ENCODE assay signal across 8 mouse cellular contexts in the genomic region with DNA sequence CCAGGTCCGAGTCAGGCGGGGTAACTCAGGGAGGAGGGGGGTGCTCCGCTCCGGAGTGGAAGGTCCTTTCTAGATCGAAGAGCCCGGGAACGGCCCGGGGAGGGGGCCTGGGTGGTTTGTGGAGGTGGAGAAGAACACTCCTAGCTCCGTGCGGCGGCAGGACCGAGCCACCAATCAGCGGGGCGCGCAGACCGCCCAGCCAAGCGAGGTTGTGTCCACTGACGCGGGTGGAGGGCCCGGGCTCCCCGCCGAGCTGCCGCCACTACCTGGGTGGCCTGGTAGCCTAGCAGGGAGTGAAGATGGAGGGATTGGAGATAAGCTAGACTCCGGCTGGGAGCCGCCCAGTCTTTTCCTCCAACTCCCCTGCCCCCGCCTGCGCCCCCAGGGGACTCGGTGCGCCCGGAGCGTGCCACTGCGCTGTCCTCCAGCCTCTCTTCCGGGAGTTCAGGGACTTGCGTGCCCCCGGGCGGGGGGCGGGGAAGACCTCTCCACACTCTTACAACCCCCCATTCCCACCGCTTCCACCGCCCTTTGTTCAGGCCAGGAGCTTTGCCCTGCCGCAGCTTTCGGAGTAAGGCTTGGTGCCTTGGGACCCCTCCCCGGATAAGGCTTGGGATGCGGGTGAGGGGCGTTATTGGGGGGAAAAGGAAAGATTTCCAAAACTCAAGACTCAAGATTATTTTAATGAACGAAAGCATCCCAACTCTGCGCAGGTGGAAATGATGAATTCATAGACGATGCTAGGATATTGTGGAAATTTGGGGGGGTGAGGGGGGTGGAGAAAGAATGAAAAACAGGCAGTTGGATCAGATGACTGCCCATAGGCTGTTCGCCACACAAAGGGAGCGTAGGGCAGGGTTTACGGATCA. TPM values are rescaled to one million over a fixed set of nuclear protein-coding genes. Genes with fewer than 3 reads are reported as not detected.
DNase-seq lines count a peak whose midpoint lies in the region; ATAC-seq lines count a peak whose summit lies in the region.

No protein-coding gene starts in this region.

- H3K4me3 ChIP-seq in hindbrain, embryonic 14.5 days (replicated peaks; ENCODE audit: low read length) = peak overlapping the region; percentile 62
- H3K4me3 ChIP-seq in liver, embryonic 15.5 days (replicated peaks) = 0 out of 2 replicates have a peak overlapping the region, but pooled peaks have one; percentile 4

- peak overlapping the region; percentile 87 for H3K9ac ChIP-seq in hindbrain, embryonic 14.5 days
- H3K9ac ChIP-seq in liver, embryonic 15.5 days = no peak overlapping the region

- peaks cover 25% of the 10 kb centered on the region for H3K4me1 ChIP-seq in hindbrain, embryonic 14.5 days (replicated peaks; ENCODE audit: control insufficient read depth, insufficient read depth, low read length)
- no peaks in the 10 kb centered on the region for H3K4me1 ChIP-seq in liver, embryonic 15.5 days (replicated peaks)

- H3K27ac ChIP-seq in hindbrain, embryonic 14.5 days = peak overlapping the region; percentile 98
- H3K27ac ChIP-seq in liver, embryonic 15.5 days (replicated peaks) = no peak overlapping the region

- WGBS in hindbrain, embryonic 14.5 days = under 1% methylated on average over 38 of the region's 50 CpGs
- WGBS in liver, embryonic 15.5 days (ENCODE audit: insufficient replicate concordance) = 3% methylated on average over 50 of the region's 50 CpGs

- DNase-seq in adrenal gland, postnatal 14 days = peak; percentile 6
- no peak for DNase-seq in adrenal gland, adult 18-20 months (ENCODE audit: low spot score in 2 of 2)
- peak; percentile 87 for DNase-seq in 3T3-L1 (ENCODE audit: low read depth, low spot score)
- DNase-seq in embryo, embryonic 10 days (ENCODE audit: low spot score) = peak; percentile 56
- peak; percentile 56 for DNase-seq in hindbrain, embryonic 14.5 days (ENCODE audit: low spot score)
- peak; percentile 55 for DNase-seq in right cerebral cortex, postnatal 4 days
- no peak for DNase-seq in spleen, adult 12 weeks (ENCODE audit: low spot score)

- H3K27me3 ChIP-seq in hindbrain, embryonic 14.5 days (ENCODE audit: control insufficient read depth, insufficient read depth, low read length) = peaks cover 42% of the 10 kb centered on the region
- H3K27me3 ChIP-seq in liver, embryonic 15.5 days = peaks cover 67% of the 10 kb centered on the region

- H3K4me2 ChIP-seq in hindbrain, embryonic 14.5 days (replicated peaks) = peak overlapping the region; percentile 93
- peak overlapping the region; percentile 37 for H3K4me2 ChIP-seq in liver, embryonic 15.5 days

- ATAC-seq in hindbrain, embryonic 14.5 days (ENCODE audit: low FRiP score) = peak; percentile 73
- ATAC-seq in liver, embryonic 15.5 days (ENCODE audit: insufficient read depth) = no peak

- no peaks in the 10 kb centered on the region for H3K36me3 ChIP-seq in hindbrain, embryonic 14.5 days (replicated peaks; ENCODE audit: control insufficient read depth, insufficient read depth)
- no peaks in the 10 kb centered on the region for H3K36me3 ChIP-seq in liver, embryonic 15.5 days (replicated peaks)

- no peaks in the 10 kb centered on the region for H3K9me3 ChIP-seq in hindbrain, embryonic 14.5 days (ENCODE audit: control insufficient read depth, low read length)
- H3K9me3 ChIP-seq in liver, embryonic 15.5 days (replicated peaks) = no peaks in the 10 kb centered on the region

RNA-seq across cellular contexts. Expression of a gene that starts 3.0 kb away (rescaled TPM):
- 0.34 and 0.41 TPM in 2 replicates for total RNA-seq in adrenal gland, postnatal 14 days (2021)
- under 1 TPM; 0.13 to 0.16 TPM for total RNA-seq in adrenal gland, adult 18-20 months (2021)
- 4.2 and 5.3 TPM in 2 replicates for polyA plus RNA-seq in hindbrain, embryonic 14.5 days (2014; fragmentation: Nextera tagmentation; extraction: Ambion mirVana)
- 0.09 and 0.10 TPM in 2 replicates for polyA plus RNA-seq in liver, embryonic 15.5 days (2015; fragmentation: Nextera tagmentation; extraction: Ambion mirVana)

Comparison
In these comparisons a context has a peak if more than half of its experiments do, and no peak if none do; other contexts are left out.
1. DNase-seq: peak in adrenal gland, postnatal 14 days (single experiment), 3T3-L1 (single experiment), embryo, embryonic 10 days (single experiment), hindbrain, embryonic 14.5 days (single experiment) and right cerebral cortex, postnatal 4 days (single experiment); none in adrenal gland, adult 18-20 months (0 of 2) and spleen, adult 12 weeks (single experiment).